Mouse (Mus musculus) ES-CJ7 (cell line): ENCODE data around the gene Eri3.

Experiments
- DNase-seq: peaks from one replicate; pipeline ENCODE4 v3.0.0; 2011; ENCODE audit warnings: low read depth, low spot score

Eri3 gene

GRCm38 (mm10) chr4:117623025-117623424 lies 72.9 kb downstream of the Eri3 start:
- no peak for DNase-seq

- no peak for DNase-seq
These were observed 74.5 kb downstream of the Eri3 start for GRCm38 (mm10) chr4:117624660-117625059.

- no peak for DNase-seq
These were observed 78.3 kb downstream of the Eri3 start for GRCm38 (mm10) chr4:117628464-117628863.

GRCm38 (mm10) chr4:117630053-117630670 lies 80.0 kb downstream of the Eri3 start:
- no peak for DNase-seq

GRCm38 (mm10) chr4:117633527-117633926 lies 83.4 kb downstream of the Eri3 start:
- no peak for DNase-seq

- no peak for DNase-seq
These were observed 84.5 kb downstream of the Eri3 start for GRCm38 (mm10) chr4:117634642-117635041.

GRCm38 (mm10) chr4:117636152-117636551 lies 86.0 kb downstream of the Eri3 start:
- DNase-seq, result no peak

GRCm38 (mm10) chr4:117636891-117637613 lies 86.9 kb downstream of the Eri3 start:
- no peak for DNase-seq

- DNase-seq, result no peak
These were observed 90.9 kb downstream of the Eri3 start for GRCm38 (mm10) chr4:117640925-117641703.

- no peak for DNase-seq
These were observed 91.6 kb downstream of the Eri3 start for GRCm38 (mm10) chr4:117641804-117642203.

- DNase-seq, result no peak
These were observed 94.9 kb downstream of the Eri3 start for GRCm38 (mm10) chr4:117645031-117645435.

GRCm38 (mm10) chr4:117645859-117646258 lies 95.7 kb downstream of the Eri3 start:
- DNase-seq, result no peak

GRCm38 (mm10) chr4:117646496-117646895 lies 96.3 kb downstream of the Eri3 start:
- DNase-seq, result no peak

- DNase-seq, result no peak
These were observed 97.0 kb downstream of the Eri3 start for GRCm38 (mm10) chr4:117646926-117647755.

GRCm38 (mm10) chr4:117651626-117652101 lies 101.5 kb downstream of the Eri3 start:
- DNase-seq, result no peak

- DNase-seq, result no peak
These were observed 102.6 kb downstream of the Eri3 start for GRCm38 (mm10) chr4:117652727-117653126.

- no peak for DNase-seq
These were observed 104.0 kb downstream of the Eri3 start for GRCm38 (mm10) chr4:117654016-117654702.

- no peak for DNase-seq
These were observed 104.7 kb downstream of the Eri3 start for GRCm38 (mm10) chr4:117654703-117655499.

- DNase-seq, result no peak
These were observed 105.3 kb downstream of the Eri3 start for GRCm38 (mm10) chr4:117655500-117655863.

GRCm38 (mm10) chr4:117656961-117657360 lies 106.8 kb downstream of the Eri3 start:
- DNase-seq, result no peak
